Mouse (Mus musculus): ENCODE measurements around the gene Galntl6. TPM values are rescaled to one million over a fixed set of nuclear protein-coding genes. Genes with fewer than 3 reads are reported as not detected.

The Galntl6 gene
- total RNA-seq (2021), result not detected
- long read RNA-seq, experiment 1, result 0 reads
- long read RNA-seq, experiment 2, result 0 reads

DNA sequence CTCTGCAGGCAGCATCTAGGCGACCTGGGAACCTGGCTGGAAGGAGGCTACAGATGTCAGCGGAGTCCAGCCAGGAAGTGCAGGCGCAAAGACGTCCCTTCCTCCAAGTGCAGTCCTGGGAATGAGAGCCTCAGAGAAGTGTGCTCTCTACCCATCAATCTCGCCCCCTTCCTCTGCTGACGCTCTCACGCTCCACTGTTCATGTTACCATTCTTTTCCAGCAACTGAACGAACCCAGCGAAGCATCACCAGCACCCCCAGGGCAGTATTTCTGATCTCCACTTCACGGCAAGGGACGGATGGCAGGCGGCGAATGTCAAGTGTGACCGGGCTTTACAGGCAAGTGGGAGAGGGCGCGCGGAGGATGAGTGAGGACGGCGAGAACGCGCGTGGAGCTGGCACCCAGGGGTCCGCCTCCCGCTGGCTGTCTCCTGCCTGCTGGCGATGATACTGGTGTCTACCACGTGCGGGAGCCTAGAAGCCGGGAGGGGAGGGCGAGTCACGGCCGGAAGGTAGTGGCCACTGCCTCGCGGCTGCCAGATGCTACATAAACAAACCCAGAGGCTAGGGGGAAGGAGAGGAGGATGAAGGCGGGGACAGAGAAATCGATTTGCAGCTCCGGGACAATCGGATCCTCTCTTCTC is at the start of gene Galntl6:
Gene Galntl6 (minus strand): TSS at position 445 of the 644 bp plus-strand sequence.
- DNase-seq, result no peak
- intact Hi-C loops (cut with DNase I), result no loop called here

- intact Hi-C loops (cut with DNase I), result no loop called here
- DNase-seq, result no peak
Observed at GRCm38 (mm10) chr8:58957195-58957739, 44.8 kb upstream of the Galntl6 start.

- intact Hi-C loops (cut with DNase I), result no loop called here
- no peak for DNase-seq
Observed at GRCm38 (mm10) chr8:58943773-58944172, 31.3 kb upstream of the Galntl6 start.

DNA sequence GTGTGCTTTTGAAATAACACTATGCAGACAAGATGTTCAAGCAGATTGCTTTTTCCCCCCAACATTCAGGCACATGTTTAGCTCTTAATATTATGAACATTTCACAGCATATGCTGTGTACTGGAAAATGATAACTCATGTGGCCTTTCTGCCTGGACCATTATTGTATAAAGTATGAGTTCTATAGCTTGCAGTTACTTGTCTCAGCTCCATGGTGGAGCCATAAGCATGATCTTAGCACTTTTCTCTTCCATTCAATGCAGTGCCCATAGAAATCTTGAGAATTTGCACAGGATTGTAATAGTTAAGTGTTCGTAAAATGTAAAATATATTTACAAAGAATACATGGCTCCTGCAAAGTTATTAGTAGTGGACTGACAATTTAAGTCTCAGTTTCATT is 18.6 kb upstream of the Galntl6 start:
- intact Hi-C loops (cut with DNase I), result no loop called here
- DNase-seq, result no peak

GRCm38 (mm10) chr8:58915142-58915541 is 2.7 kb upstream of the Galntl6 start:
- DNase-seq, result no peak
- intact Hi-C loops (cut with DNase I), result no loop called here

DNA sequence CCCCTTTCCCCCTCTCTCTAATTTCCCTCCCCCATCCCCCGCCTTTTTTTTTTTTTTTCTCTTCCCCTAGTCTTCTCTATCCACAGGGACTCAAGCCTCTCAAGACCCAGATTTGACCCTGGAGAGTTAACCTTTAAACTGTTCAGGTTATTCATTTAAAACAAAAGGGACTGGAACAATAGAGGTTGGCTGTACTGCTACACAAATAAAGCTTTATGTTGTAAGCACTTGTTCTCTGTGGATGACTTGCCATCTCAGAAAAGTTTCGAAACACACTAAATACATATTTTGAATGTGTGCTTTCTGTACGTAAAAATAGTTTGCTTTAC is 1.2 kb upstream of the Galntl6 start:
- intact Hi-C loops (cut with DNase I), result no loop called here
- no peak for DNase-seq

DNA sequence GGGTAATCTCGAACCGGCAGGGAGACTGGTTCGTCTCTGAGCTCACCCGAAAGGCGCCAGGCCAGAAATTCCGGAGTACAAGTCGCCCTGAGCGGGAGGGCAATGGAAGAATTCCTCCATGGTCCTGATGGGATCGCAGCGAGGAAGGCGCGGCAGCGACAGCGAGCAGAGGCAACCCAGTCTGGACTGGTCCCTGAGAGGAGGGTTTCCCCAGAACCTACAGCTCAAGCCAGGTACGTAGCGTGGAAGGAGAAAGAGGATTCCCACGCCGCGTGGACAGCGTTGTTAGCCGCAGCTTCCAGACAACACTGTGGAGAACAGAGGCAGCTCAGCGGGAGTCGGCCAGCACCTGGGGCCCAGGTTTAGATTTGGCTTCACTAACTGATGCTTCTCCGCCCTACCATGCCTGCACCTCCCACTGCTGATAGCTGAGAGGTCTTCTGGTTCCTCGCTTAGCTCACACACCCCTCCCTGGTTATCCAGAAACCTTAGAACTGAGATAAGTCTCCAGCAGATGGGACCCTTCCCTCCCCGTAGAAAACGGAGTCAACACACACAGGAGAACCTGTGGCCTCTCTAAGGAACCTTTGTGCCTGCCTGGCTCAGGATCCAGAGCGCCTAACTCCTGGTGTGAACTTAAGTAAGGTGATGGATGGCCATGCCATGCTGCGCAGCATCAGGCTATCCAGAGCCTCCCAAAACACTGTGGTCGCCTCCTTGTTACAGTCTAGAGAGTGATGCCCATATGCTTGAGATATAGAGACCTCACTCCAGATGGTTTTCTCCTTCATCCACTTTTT is 600 bp upstream of the Galntl6 start:
- peak in 1 of 2 experiments; percentile 5 for DNase-seq
- intact Hi-C loops (cut with DNase I), result no loop called here

DNA sequence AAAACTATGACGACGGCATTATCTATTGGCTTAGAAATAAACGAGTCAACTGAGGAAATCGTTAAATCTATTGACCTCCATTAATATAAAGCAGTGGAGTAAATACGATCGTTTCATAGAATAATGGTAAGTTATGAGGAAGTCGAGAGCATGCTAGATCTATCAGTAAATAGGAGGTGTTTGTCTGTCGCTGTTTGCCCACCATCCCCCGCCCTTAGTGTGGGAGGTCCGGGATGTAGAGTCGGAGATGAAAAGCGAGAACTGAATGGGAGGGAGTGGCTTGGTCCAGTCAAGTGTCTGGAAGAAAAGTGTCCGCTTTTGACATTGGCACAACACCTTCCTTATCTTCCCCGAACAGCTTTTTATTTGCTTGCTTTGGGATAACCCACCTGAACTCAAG is 763 bp downstream of the Galntl6 start, which contains the start of gene BC030500:
Gene BC030500 (plus strand): TSS at position 79 of the 400 bp plus-strand sequence.
- intact Hi-C loops (cut with DNase I), result no loop called here
- DNase-seq, result no peak

GRCm38 (mm10) chr8:58904465-58904864 is 8.0 kb downstream of the Galntl6 start:
- DNase-seq, result no peak
- intact Hi-C loops (cut with DNase I), result no loop called here

DNA sequence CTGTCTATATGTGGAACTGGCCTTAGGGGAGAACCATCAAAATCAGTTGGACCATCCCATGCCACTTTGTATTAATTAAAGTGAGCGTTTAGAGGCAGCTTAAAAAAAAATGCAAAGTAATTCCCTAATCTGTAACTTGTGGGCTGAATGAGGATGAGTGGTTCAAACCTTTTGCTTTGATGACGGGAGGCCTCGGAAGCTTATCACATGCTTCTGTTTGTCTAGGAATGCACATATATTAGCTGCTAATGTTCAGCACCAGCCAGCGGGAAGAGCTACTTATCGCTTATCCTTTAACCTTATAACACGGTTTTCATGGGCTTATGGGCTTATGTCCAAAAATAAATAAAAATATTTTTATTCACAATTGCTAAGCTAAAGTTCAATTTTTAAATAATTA is 16.5 kb downstream of the Galntl6 start:
- intact Hi-C loops (cut with DNase I), result no loop called here
- no peak for DNase-seq

DNA sequence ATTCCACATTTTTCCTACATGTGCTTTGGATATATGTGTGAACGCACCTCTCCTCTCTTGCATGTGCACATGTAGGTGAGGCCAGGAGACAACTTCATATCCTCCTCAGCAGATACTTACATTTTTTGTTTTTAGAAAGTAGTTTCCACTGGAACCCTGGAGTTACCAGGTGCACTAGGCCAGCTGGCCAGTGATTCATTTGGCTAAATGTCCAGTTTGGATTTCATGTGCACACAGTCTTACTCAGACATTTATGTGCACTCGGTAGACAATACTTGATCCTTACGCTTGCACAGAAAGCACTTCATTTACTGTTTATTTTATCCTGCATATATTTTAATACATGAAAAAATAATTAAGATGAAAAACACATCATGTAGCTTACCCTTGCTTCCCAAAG is 21.8 kb downstream of the Galntl6 start:
- intact Hi-C loops (cut with DNase I), result no loop called here
- DNase-seq, result no peak

- no peak for DNase-seq
- intact Hi-C loops (cut with DNase I), result loop anchor here (10.0 kb wide), 1 partner anchor 1578 kb away; no protein-coding TSS in a partner anchor
Observed at GRCm38 (mm10) chr8:58886405-58886804, 26.0 kb downstream of the Galntl6 start.

- intact Hi-C loops (cut with DNase I), result no loop called here
- DNase-seq, result no peak
Observed at GRCm38 (mm10) chr8:58824347-58824746, 88.1 kb downstream of the Galntl6 start.

GRCm38 (mm10) chr8:58805190-58805589 is 107.2 kb downstream of the Galntl6 start:
- intact Hi-C loops (cut with DNase I), result no loop called here
- no peak for DNase-seq

GRCm38 (mm10) chr8:58801847-58802246 is 110.6 kb downstream of the Galntl6 start:
- intact Hi-C loops (cut with DNase I), result no loop called here
- no peak for DNase-seq

DNA sequence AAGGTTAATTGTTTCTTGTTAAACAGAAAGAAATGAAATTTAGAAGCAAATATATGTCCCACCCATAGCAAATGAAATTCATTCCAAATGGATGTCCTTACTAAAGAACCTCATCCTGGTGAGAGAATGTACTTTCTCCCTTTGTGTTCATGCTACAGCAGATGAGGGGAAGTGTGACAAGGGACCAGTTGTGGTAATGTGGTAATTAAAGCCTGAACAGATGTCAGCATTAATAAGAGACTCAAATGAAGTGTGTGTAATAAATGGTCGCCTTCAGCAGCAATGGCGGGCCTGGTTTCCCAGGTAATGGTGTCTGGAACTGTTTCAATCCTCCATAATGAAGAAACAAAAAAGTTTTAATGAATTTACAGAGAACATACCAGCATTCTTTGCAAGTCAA is 158.7 kb downstream of the Galntl6 start:
- intact Hi-C loops (cut with DNase I), result no loop called here
- no peak for DNase-seq

- intact Hi-C loops (cut with DNase I), result no loop called here
- DNase-seq, result no peak
Observed at GRCm38 (mm10) chr8:58737963-58738362, 174.5 kb downstream of the Galntl6 start.

- no peak for DNase-seq
- intact Hi-C loops (cut with DNase I), result no loop called here
Observed at GRCm38 (mm10) chr8:58691761-58692160, 220.7 kb downstream of the Galntl6 start.

GRCm38 (mm10) chr8:58677847-58678450 is 234.5 kb downstream of the Galntl6 start:
- DNase-seq, result no peak
- intact Hi-C loops (cut with DNase I), result no loop called here

DNA sequence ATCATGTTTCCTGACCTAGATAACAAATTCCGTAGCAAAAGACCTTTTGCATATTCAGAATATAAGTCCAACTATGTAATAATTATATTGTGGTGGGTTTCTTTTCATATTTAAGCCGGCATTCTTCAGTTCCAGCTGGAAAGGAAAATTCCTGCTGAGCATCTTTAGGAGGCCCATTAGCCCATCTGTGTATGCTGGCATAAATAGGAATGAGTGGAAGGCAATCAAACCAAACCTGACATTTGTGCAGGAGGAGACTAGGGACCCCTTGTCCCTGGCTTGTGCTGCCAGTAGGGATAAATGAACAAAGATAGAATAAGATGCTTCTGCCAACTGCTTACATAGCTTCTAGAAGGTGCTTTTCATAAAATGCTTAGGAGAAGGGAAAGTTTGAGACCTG is 243.4 kb downstream of the Galntl6 start:
- no peak for DNase-seq
- intact Hi-C loops (cut with DNase I), result no loop called here

DNA sequence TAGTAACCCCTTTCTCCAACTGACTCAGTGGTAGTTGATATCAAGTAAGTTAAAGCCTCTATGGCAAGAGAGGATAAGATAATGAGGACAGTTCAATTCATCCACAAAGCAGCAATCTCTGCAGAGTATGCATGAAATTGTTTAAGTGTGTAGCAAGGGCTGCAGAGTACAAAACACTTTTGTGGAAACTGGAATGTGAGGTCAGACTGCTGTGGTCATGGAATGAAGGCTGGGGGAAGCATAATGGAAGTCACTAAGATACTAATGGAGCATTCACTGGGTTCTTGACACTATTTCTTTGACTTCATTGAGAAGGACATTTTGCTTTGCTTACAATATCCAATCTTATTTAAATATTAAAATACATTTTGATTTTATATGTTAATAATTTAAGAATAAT is 252.4 kb downstream of the Galntl6 start:
- no peak for DNase-seq
- intact Hi-C loops (cut with DNase I), result no loop called here

All from heart, postnatal 14 days (tissue).